Mouse (Mus musculus) thymus, postnatal 14 days (tissue): ENCODE measurements around the gene Klra9.
"Not testable (repeated sequence)": the region's sequence is repeated elsewhere in the genome, so short reads cannot be mapped to it uniquely, and the experiment has no call there.

Experiments used
- DNase-seq: peaks from one replicate; pipeline ENCODE4 v3.0.0; 2021

The Klra9 gene

DNA sequence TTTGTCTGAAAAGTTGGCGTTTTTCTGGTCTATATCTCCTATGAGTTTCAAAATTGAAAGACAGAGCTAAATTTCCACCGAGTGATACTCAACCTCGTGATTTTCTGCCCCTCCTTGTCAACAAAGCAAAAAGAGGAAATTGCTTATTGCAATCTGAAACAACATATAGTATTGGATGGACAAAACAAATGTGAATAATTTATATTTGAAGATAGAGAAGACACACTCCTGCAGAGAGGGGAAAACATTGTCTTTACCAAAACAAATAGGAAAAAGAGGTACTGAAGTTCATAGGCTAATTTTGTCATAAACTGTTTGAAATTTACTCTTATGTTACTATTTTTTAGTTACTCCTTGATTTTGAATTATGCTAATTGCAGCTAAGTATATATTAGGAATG, at the start of gene Klra9:
Gene Klra9, minus strand, starts transcription at position 101 of the 400 bp plus-strand sequence.
- DNase-seq = not testable (repeated sequence)

GRCm38 (mm10) chr6:130237536-130237935, 44.6 kb upstream of the Klra9 start:
- DNase-seq = no peak

DNA sequence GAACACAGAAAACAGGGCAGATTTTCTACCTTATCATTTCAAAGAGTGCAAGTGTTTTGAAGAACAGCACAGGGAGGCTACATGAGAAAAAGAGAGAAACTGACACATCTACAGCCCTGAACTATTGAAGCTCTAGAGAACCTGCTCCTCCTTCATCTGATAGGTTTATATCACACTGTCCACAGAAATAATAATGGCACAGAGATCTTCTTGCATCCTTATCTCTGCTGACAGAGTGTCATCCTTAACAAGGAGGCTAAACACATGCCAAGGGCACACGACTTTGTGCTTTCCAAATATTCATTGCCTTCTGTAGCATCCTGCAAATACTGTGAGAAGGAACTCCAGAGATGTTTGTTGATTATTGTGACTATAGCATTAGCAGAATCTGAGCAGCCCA, 43.7 kb upstream of the Klra9 start:
- DNase-seq = no peak

DNA sequence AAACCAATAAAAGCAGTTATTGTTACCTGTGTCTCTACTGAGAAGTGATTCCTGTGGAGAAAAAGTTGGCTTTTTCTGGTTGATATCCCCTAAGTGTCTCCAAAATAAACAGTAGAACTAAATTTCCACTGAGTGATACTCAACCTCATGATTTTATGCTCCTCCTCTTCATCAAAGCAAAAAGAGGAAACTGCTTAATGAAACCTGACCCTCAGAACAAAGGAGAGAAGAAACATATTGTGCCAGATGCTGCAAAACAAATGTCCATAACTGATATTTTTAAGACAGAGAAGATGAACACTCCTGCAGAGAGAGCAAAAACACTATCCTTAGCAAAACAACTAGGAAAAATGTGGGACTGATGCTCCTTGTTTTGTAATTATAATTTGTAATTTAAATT, 40.3 kb upstream of the Klra9 start, which contains the start of gene Klra7:
Gene Klra7, minus strand, starts transcription at position 101 of the 400 bp plus-strand sequence.
- DNase-seq = no peak

- DNase-seq = not testable (repeated sequence)
Observed at GRCm38 (mm10) chr6:130197453-130197852, 4.5 kb upstream of the Klra9 start.

- DNase-seq = not testable (repeated sequence)
Observed at GRCm38 (mm10) chr6:130129798-130130197, 63.1 kb downstream of the Klra9 start, which contains the start of gene Klra8. Klra8 (minus strand) TSS chr6:130129898.
